Mouse (Mus musculus): ENCODE measurements around the gene Srsf6. TPM values are rescaled to one million over a fixed set of nuclear protein-coding genes. Genes with fewer than 3 reads are reported as not detected.

Gene Srsf6
- total RNA-seq, 2 experiments from 2014 or later: 127 to 146 TPM

DNA sequence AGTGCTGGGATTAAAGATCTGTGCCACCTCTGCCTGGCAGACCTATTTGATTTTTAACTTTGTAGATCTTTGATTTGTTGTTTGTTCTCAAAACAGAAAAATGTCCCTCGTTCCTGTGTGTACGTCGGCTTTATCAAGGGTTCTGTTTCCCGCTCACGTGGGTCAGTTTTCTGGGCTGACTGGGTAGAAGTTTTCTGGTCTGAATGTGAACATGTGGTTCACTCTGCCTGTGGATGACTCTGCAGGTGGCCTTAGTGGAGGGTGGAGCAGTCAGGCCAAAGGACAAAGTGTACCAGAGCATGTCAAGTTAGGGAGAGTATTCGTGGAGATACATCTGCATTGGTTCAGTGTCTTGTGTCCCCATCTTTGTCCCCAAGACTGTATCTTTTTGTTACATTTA, 53.1 kb downstream of the Srsf6 start:
- DNase-seq (ENCODE audit: low spot score in 2 of 2): no peak

DNA sequence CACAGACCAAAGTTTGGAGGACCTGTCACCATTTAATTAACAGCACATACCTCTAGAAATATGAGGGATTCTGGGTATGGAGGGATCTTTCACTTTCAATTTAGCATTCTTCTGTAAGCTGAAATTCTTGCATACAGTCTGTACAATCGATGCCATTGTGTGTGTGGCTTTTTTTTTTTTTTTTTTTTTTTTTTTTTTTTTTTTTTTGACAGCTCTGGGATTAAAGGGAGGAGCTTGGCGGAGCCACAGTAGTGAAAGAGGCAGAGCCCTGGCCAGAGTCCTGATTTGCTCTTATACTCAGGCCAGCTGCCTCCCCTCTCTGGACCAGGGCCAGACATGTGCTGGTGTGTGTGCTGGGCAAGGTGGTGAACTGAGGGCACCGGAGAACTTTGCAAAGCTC, 54.6 kb downstream of the Srsf6 start:
- peak; percentile 47 to 58 for DNase-seq (ENCODE audit: low spot score in 2 of 2)

Other genes starting within 250 kb of the Srsf6 start
- 10 to 100 TPM; 25.9 to 30.1 TPM for gene L3mbtl1, start 11.9 kb downstream of the Srsf6 start, total RNA-seq (2021)
- under 1 TPM; 0.27 to 0.34 TPM for gene Sgk2, start 55.8 kb downstream of the Srsf6 start, total RNA-seq (2021)
- gene Ift52, start 85.8 kb downstream of the Srsf6 start, total RNA-seq (2021): 10 to 100 TPM; 25.9 to 29.1 TPM
- 1 to 10 TPM; 2.6 to 3.4 TPM for gene Mybl2, start 123.2 kb downstream of the Srsf6 start, total RNA-seq (2021)
- gene Gtsf1l, start 156.3 kb downstream of the Srsf6 start, total RNA-seq (2021): not detected

Data from layer of hippocampus, postnatal 10 days (tissue).